Mouse (Mus musculus) heart, adult 2 months (tissue): ENCODE measurements at regions not wholly inside any gene's neighbourhood (a gene's known extent, or its start where the extent isn't known, plus 50 kb on each side); places are given as distances from the start of the nearest gene placed in this dataset.
A peak's percentile ranks its signal among the peaks of the same experiment; 100 is the strongest.

ENCODE experiments used
- DNase-seq, 2 experiments: peaks; one replicate each; pipeline ENCODE4 v3.0.0; 2021
- H3K27ac ChIP-seq: fragments of 200-600 bp; 2 replicates; pipeline ENCODE4 v1.8.1; 2022
- H3K27me3 ChIP-seq: fragments of 200-500 bp; 2 replicates; pipeline ENCODE4 v1.6.1; 2012; ENCODE audit warnings: mild to moderate bottlenecking, low read length, inconsistent platforms, mixed read lengths; ENCODE audit not compliant: control insufficient read depth, insufficient read depth
- H3K36me3 ChIP-seq: fragments of 200-500 bp; 2 replicates; pipeline ENCODE4 v1.6.1; 2012; ENCODE audit warnings: low read length, inconsistent platforms; ENCODE audit not compliant: control insufficient read depth, insufficient read depth
- H3K4me1 ChIP-seq: fragments of 200-500 bp; 2 replicates; pipeline ENCODE4 v1.6.1; 2011; ENCODE audit warnings: low read length; ENCODE audit not compliant: control insufficient read depth, insufficient read depth
- H3K4me3 ChIP-seq: fragments of 200-600 bp; 2 replicates; pipeline ENCODE4 v1.8.1; 2022
- H3K79me2 ChIP-seq: fragments of 200-500 bp; replicated peaks from 2 replicates; pipeline ENCODE4 v1.6.1; 2012; ENCODE audit warnings: mild to moderate bottlenecking, inconsistent platforms, low read length, moderate library complexity, mixed read lengths; ENCODE audit not compliant: control insufficient read depth, insufficient read depth
- H3K9ac ChIP-seq: fragments of 200-500 bp; 2 replicates; pipeline ENCODE4 v1.6.1; 2012; ENCODE audit warnings: low read depth, mild to moderate bottlenecking, control low read depth, inconsistent platforms, low read length, mixed read lengths
- CTCF ChIP-seq: fragments of 200-600 bp; IDR thresholded peaks from 2 replicates; pipeline ENCODE4 v1.8.1; 2022; ENCODE audit warnings: antibody characterized with exemption, mild to moderate bottlenecking, moderate library complexity
- EP300 ChIP-seq: fragments of 200-500 bp; IDR thresholded peaks from 2 replicates; pipeline ENCODE4 v1.6.1; 2011; ENCODE audit warnings: low read depth, low read length, control low read depth; ENCODE audit not compliant: insufficient read depth
- POLR2A ChIP-seq: fragments of 200-500 bp; IDR thresholded peaks from 2 replicates; pipeline ENCODE4 v1.6.1; 2011; ENCODE audit warnings: mild to moderate bottlenecking, low read depth, low read length, control low read depth; ENCODE audit not compliant: insufficient read depth
- WGBS: fragments of 180-500 bp; shearing (Covaris S2); methylation state at CpG from one replicate; pipeline ENCODE4 v1.1.7; 2018; 5-methylcytosine and 5-hydroxymethylcytosine counted together
- intact Hi-C: fragments of 180-260 bp; cut with DNase I; formaldehyde crosslinking; loops from one replicate; pipeline ENCODE4 v1.15.1; 2025

DNA sequence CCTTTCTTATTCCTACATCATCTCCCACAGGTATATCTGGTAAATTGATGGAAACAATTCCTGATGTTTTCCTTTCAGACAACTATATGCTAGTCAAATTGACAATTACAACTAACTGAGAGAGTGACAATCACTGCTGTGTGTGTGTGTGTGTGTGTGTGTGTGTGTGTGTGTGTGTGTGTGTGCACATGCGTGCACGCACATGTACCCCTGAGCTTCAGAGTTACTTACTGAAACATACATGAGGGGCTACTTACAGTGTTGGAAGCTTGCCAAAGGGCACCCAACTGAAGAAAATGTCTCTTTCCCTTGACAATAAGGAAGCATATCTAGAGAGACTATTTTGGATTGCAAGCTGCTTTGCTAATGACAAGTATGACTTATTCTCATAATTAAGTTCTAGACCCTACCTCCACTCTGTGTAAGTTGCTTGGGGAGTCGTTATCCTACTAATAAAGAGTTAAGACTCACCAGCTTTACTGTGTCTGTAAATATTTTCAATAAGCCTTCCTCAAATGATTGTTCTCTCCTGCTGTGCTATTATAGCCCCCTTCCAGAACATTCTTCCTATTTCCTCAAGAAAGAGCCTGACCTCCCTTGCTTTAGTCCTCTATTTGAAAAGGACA, 87.7 kb upstream of the Ogfrl1 start:
- 77% methylated on average over 3 of the region's 3 CpGs for WGBS
- Histone ChIP-seq H3K9ac (no peak overlapping the region), H3K4me3 (no peak overlapping the region), H3K27ac (no peak overlapping the region), H3K79me2 (no peaks in the 10 kb centered on the region), H3K36me3 (no peaks in the 10 kb centered on the region), H3K4me1 (no peaks in the 10 kb centered on the region), H3K27me3 (no peaks in the 10 kb centered on the region)
- no peak for DNase-seq
- intact Hi-C loops: no loop called here
- no peak for TF ChIP-seq POLR2A
- no peak for TF ChIP-seq EP300
- no peak for TF ChIP-seq CTCF

DNA sequence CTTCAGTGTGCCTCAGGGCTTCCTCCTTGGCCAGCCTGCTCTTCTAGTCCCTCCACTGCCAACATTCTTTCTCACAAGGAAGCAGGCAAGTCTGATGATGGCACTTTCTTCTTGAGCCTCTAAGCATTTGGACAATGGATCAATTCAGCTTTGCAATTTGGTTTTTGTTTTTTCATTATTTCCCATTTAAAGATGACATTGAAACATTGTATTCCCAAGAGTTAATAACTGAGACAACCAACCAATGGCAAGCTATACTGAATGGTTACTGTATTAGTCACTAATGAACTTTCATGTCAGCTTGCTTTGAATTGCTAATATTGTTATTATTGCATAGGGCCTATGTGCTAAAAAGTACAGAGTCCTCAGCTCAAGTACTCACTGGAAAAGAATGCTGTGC, 89.5 kb upstream of the Ogfrl1 start:
- no peak for DNase-seq
- Histone ChIP-seq H3K27me3 (no peaks in the 10 kb centered on the region), H3K27ac (no peak overlapping the region), H3K4me3 (no peak overlapping the region), H3K4me1 (no peaks in the 10 kb centered on the region; the same call in 1 of the 2 replicates), H3K9ac (no peak overlapping the region), H3K36me3 (no peaks in the 10 kb centered on the region), H3K79me2 (no peaks in the 10 kb centered on the region)
- intact Hi-C loops: no loop called here
- no peak for TF ChIP-seq CTCF
- no peak for TF ChIP-seq EP300
- TF ChIP-seq POLR2A: no peak

DNA sequence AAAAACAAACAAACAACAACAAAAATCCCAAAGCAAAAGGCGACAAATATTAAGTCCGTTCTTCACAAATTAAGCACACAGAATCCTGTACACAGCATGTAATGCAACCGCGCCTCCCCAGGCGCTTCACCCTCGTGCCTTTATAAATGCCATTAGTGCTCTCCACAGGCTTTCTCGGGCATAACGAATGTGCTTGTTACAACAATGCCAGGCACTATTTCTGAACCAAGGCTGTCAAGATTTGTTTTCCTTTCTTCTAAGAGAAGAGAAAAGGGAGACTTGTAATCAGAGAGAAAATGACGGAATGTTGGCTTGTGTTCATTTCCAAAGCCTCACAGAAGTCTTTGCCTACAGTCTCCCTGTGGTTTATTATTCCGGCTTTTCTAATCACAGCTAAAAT, 93.1 kb upstream of the Ogfrl1 start:
- no peaks in the 10 kb centered on the region for H3K36me3 ChIP-seq
- H3K4me3 ChIP-seq: no peak overlapping the region
- no peaks in the 10 kb centered on the region for H3K27me3 ChIP-seq
- H3K4me1 ChIP-seq: no peaks in the 10 kb centered on the region; the same call in 1 of the 2 replicates
- H3K9ac ChIP-seq: no peak overlapping the region
- intact Hi-C loops: loop anchor here (5.0 to 10.0 kb wide), 2 partner anchors 108 to 336 kb away; no protein-coding TSS in a partner anchor
- 66% methylated on average over 10 of the region's 10 CpGs for WGBS
- TF ChIP-seq POLR2A: no peak
- no peak for TF ChIP-seq CTCF
- TF ChIP-seq EP300: no peak
- H3K79me2 ChIP-seq: no peaks in the 10 kb centered on the region
- no peak for DNase-seq
- no peak overlapping the region for H3K27ac ChIP-seq

DNA sequence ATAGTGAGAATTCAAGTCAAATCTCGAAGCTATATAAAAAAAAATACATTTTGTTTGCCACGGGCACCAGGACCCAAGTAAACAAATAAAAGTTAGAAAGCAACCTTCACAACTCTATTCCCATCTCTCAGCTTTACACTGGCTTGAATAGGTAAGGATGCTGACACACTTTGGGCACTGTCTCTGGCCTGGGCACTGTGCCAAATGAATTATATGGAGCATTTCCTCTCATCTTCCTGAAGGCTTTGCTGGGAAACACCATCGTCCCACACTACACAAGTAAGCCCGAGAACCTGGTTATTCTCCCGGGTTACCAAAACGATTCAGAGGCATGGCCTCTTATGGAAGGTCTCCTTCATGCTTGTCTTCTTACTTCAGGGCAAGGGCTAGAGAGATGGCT, 93.5 kb upstream of the Ogfrl1 start:
- no peaks in the 10 kb centered on the region for H3K27me3 ChIP-seq
- no peaks in the 10 kb centered on the region for H3K79me2 ChIP-seq
- no peak overlapping the region for H3K4me3 ChIP-seq
- intact Hi-C loops: loop anchor here (5.0 to 10.0 kb wide), 2 partner anchors 109 to 336 kb away; no protein-coding TSS in a partner anchor
- no peak for DNase-seq
- no peaks in the 10 kb centered on the region for H3K36me3 ChIP-seq
- H3K4me1 ChIP-seq: no peaks in the 10 kb centered on the region; the same call in 1 of the 2 replicates
- no peak overlapping the region for H3K9ac ChIP-seq
- no peak for TF ChIP-seq POLR2A
- TF ChIP-seq EP300: no peak
- WGBS: 29% methylated on average over 6 of the region's 6 CpGs
- H3K27ac ChIP-seq: no peak overlapping the region

DNA sequence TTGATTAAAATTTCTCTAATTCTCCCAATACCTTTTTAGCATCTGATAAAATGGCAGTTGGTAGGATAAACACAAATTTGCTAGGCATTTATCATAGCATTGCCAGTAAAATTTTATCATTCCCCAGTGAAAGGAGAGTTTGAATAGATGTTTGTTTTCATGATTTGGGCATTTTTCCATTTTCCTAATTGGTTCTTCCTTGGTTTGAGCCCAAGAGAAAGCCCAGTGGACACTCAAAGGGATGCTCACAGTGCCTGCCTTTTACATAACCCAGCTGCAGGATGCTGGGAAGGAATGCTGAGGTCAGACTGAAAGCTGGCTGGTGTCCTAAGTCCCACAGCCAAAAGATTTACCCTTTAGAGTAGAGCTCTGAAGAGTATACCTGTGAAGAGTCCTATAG, 95.4 kb upstream of the Ogfrl1 start:
- no peak overlapping the region for H3K4me3 ChIP-seq
- no peak for DNase-seq
- intact Hi-C loops: loop anchor here (5.0 to 10.0 kb wide), 2 partner anchors 111 to 338 kb away; no protein-coding TSS in a partner anchor
- no peaks in the 10 kb centered on the region for H3K79me2 ChIP-seq
- no peaks in the 10 kb centered on the region for H3K36me3 ChIP-seq
- TF ChIP-seq CTCF (no peak), POLR2A (no peak), EP300 (no peak)
- no peak overlapping the region for H3K27ac ChIP-seq
- no peaks in the 10 kb centered on the region for H3K27me3 ChIP-seq
- no peaks in the 10 kb centered on the region; the same call in 1 of the 2 replicates for H3K4me1 ChIP-seq
- no peak overlapping the region for H3K9ac ChIP-seq

DNA sequence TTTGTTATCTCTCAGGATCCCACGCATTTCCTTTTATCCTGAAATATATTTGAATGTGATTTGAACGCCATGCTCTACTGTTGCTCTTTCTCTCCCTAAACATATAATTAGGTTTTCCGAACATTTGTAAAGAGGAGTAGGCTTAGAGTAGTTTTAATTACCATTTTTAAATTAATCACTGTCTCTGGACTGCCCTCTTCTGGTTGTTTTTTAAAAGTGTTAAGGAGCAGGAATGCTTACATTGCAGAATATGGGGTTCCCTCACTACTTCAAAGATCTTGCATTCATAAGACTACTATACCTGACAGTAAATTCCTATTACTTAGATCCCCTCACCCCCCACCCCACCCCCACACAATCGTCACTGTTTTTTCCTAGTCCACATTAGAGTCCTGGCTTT, 97.8 kb upstream of the Ogfrl1 start:
- TF ChIP-seq CTCF (peak; percentile 76), EP300 (no peak)
- no peak overlapping the region for H3K9ac ChIP-seq
- no peak overlapping the region for H3K4me3 ChIP-seq
- no peaks in the 10 kb centered on the region for H3K79me2 ChIP-seq
- H3K36me3 ChIP-seq: no peaks in the 10 kb centered on the region
- H3K27ac ChIP-seq: no peak overlapping the region
- DNase-seq: no peak
- intact Hi-C loops: loop anchor here (1.0 to 10.0 kb wide), 2 partner anchors 171 to 341 kb away; no protein-coding TSS in a partner anchor
- H3K27me3 ChIP-seq: no peaks in the 10 kb centered on the region
- H3K4me1 ChIP-seq: no peaks in the 10 kb centered on the region; the same call in 1 of the 2 replicates
- 21% methylated on average over 4 of the region's 4 CpGs for whole genome bisulfite sequencing
